Mouse (Mus musculus): ENCODE measurements at regions not wholly inside any gene's neighbourhood (a gene's known extent, or its start where the extent isn't known, plus 50 kb on each side); places are given as distances from the start of the nearest gene placed in this dataset.

DNA sequence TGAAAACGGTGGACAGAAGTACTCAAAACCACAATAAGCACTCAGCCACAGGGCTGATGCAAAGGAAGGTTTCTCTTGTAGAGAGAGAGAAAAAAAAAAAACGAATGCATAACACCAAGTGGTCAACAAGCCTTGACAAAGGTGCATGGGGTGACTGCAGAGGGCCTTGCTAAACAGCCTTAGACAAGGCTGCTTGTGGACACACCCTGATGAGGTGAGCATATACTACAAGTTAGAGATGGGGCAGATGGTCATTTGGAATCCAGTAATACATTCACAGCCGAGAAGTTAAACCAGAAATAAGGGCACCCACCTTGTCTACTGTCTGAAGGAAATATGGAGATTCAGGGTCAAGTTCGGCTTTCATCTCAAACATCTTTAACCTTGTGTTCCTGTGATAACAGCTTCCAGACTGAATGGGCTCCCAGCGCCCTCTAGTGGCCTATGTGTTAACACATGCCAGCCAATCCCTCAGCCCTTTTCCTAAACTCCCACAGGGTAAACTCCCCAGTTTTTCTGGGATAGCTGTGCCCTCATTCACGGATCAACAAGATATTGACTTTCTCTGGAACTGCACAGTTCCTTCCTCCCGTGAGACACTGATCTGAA lies 150.7 kb downstream of the Ptger3 start:
- Histone ChIP-seq H3K9ac (replicated peaks) (no peak overlapping the region), H3K9me3 (ENCODE audit: low read length) (no peaks in the 10 kb centered on the region), H3K27me3 (ENCODE audit: insufficient read depth, low read length) (no peaks in the 10 kb centered on the region), H3K4me2 (ENCODE audit: low read depth, low read length) (no peak overlapping the region), H3K36me3 (replicated peaks; ENCODE audit: insufficient read depth, low read length) (no peaks in the 10 kb centered on the region), H3K4me3 (ENCODE audit: low read depth, low read length) (no peak overlapping the region), H3K27ac (ENCODE audit: low read depth) (no peak overlapping the region), H3K4me1 (ENCODE audit: insufficient read depth) (peaks cover 4% of the 10 kb centered on the region; the same call in 1 of the 2 replicates)
- 12% methylated on average over 7 of the region's 7 CpGs for WGBS (ENCODE audit: insufficient replicate concordance)
- ATAC-seq: peak; percentile 56; the same call in 1 of the 2 replicates
- DNase-seq: peak; percentile 76
- TF ChIP-seq CTCF (IDR thresholded peaks at IDR 0.05; ENCODE audit: low read depth) (peak; percentile 92), EP300 (IDR thresholded peaks at IDR 0.05; ENCODE audit: low read depth) (no peak)

DNA sequence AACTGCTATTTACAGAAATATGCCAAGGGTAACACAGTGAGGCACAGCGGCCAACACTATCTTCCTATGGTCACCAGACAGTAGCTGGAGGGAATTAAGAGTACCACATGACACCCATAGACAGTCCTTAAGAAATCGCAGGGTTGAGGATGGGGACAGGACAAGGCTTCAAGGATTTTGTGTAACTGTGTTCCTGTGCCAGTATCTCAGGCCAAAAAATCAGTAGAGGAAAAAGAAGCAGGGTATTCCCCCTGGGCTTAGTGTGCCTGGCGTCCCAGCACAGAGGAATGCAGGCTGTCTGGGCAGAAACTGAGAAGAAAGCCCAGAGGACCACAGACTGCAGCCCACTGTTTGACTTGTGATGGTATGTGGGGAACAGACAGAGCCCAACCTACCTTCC lies 147.3 kb downstream of the Ptger3 start:
- Histone ChIP-seq H3K27me3 (ENCODE audit: insufficient read depth, low read length) (no peaks in the 10 kb centered on the region), H3K4me1 (ENCODE audit: insufficient read depth) (no peaks in the 10 kb centered on the region), H3K27ac (ENCODE audit: low read depth) (no peak overlapping the region), H3K4me3 (ENCODE audit: low read depth, low read length) (no peak overlapping the region), H3K36me3 (replicated peaks; ENCODE audit: insufficient read depth, low read length) (no peaks in the 10 kb centered on the region), H3K9ac (replicated peaks) (no peak overlapping the region), H3K4me2 (ENCODE audit: low read depth, low read length) (no peak overlapping the region), H3K9me3 (ENCODE audit: low read length) (no peaks in the 10 kb centered on the region)
- 73% methylated on average over 3 of the region's 3 CpGs for WGBS (ENCODE audit: insufficient replicate concordance)
- DNase-seq: no peak
- ATAC-seq: no peak
- TF ChIP-seq EP300 (IDR thresholded peaks at IDR 0.05; ENCODE audit: low read depth): no peak
- no peak for TF ChIP-seq CTCF (IDR thresholded peaks at IDR 0.05; ENCODE audit: low read depth)

DNA sequence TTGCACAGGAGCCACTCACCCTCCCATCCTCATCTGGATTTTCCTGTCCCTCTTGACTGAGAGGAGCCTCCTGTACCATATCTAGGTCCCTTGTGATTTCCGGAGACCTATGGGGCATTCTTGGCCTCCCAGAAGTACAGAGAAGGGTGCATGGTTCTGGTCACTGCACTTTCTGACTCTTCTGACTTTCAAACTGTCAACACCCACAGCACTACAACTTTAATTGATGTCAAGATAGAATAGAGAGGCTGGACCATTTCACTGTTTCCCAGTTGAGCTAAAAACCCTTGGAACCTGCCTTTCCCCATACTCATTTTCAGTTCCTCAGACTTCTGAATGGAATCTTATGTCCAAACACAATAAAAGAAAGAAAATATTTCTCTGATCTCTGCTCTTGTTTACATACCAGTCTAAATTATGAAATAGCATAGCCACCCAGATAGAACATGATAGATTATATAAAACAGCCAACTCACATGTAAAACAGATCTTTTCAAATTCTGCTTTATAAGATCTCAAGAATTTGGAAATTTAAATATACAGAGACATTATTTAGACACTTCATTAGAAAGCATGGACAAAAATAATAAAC lies 144.2 kb downstream of the Ptger3 start:
- Histone ChIP-seq H3K9ac (replicated peaks) (no peak overlapping the region), H3K36me3 (replicated peaks; ENCODE audit: insufficient read depth, low read length) (no peaks in the 10 kb centered on the region), H3K4me1 (ENCODE audit: insufficient read depth) (no peaks in the 10 kb centered on the region), H3K27me3 (ENCODE audit: insufficient read depth, low read length) (no peaks in the 10 kb centered on the region), H3K27ac (ENCODE audit: low read depth) (no peak overlapping the region), H3K4me3 (ENCODE audit: low read depth, low read length) (no peak overlapping the region), H3K9me3 (ENCODE audit: low read length) (no peaks in the 10 kb centered on the region), H3K4me2 (ENCODE audit: low read depth, low read length) (no peak overlapping the region)
- DNase-seq: no peak
- ATAC-seq: no peak
- TF ChIP-seq EP300 (IDR thresholded peaks at IDR 0.05; ENCODE audit: low read depth): no peak
- TF ChIP-seq CTCF (IDR thresholded peaks at IDR 0.05; ENCODE audit: low read depth): no peak
- WGBS (ENCODE audit: insufficient replicate concordance): 80% methylated on average over 1 of the region's 1 CpGs

DNA sequence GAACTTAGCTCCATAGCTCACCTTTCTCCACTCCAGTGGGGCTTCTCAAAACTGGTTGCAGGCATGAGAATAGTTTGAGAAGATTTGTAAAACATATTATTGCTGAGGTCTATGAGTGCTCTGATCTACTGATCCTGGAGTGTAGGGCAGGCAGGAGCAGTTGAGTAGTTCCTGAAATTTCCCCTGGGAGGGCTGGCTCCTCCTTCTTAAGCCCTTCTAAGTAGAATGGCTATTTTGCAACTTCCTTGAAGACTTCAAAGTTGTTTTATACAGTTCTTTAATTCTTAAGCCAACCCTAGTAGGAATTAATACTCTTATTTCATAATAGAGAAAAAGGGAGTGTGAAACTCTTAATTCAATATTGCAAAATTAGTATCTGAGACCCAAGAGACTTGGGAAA lies 133.3 kb downstream of the Ptger3 start:
- no peak overlapping the region for H3K27ac ChIP-seq (ENCODE audit: low read depth)
- H3K4me1 ChIP-seq (ENCODE audit: insufficient read depth): no peaks in the 10 kb centered on the region
- DNase-seq: no peak
- no peak overlapping the region for H3K4me2 ChIP-seq (ENCODE audit: low read depth, low read length)
- ATAC-seq: no peak
- no peak overlapping the region for H3K4me3 ChIP-seq (ENCODE audit: low read depth, low read length)
- H3K27me3 ChIP-seq (ENCODE audit: insufficient read depth, low read length): no peaks in the 10 kb centered on the region
- no peak overlapping the region for H3K9ac ChIP-seq (replicated peaks)
- no peaks in the 10 kb centered on the region for H3K36me3 ChIP-seq (replicated peaks; ENCODE audit: insufficient read depth, low read length)
- no peaks in the 10 kb centered on the region for H3K9me3 ChIP-seq (ENCODE audit: low read length)
- no peak for TF ChIP-seq CTCF (IDR thresholded peaks at IDR 0.05; ENCODE audit: low read depth)
- TF ChIP-seq EP300 (IDR thresholded peaks at IDR 0.05; ENCODE audit: low read depth): no peak

DNA sequence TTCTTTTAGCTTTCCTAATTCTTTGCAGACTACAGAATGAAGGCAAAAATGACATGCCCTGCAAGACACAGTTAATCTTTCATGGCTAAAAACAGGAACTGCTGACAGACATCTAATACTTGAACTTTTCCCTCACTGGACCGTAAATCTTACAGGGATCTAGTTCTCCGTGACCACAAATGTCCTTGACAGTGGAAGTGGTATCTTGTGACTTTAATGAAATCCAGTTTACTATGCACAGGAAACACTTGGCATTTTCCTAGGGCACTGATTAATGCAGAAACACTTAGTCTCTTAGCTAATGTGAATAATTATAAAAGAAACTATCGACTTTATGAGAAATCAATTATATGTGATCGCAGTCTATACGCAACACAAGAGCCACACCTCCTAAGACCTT lies 131.8 kb downstream of the Ptger3 start:
- Histone ChIP-seq H3K9ac (replicated peaks) (no peak overlapping the region), H3K36me3 (replicated peaks; ENCODE audit: insufficient read depth, low read length) (no peaks in the 10 kb centered on the region), H3K9me3 (ENCODE audit: low read length) (no peaks in the 10 kb centered on the region), H3K27me3 (ENCODE audit: insufficient read depth, low read length) (no peaks in the 10 kb centered on the region), H3K4me1 (ENCODE audit: insufficient read depth) (no peaks in the 10 kb centered on the region), H3K27ac (ENCODE audit: low read depth) (no peak overlapping the region), H3K4me3 (ENCODE audit: low read depth, low read length) (no peak overlapping the region), H3K4me2 (ENCODE audit: low read depth, low read length) (no peak overlapping the region)
- 53% methylated on average over 5 of the region's 5 CpGs for WGBS (ENCODE audit: insufficient replicate concordance)
- DNase-seq (no peak), ATAC-seq (no peak)
- no peak for TF ChIP-seq EP300 (IDR thresholded peaks at IDR 0.05; ENCODE audit: low read depth)
- TF ChIP-seq CTCF (IDR thresholded peaks at IDR 0.05; ENCODE audit: low read depth): no peak

DNA sequence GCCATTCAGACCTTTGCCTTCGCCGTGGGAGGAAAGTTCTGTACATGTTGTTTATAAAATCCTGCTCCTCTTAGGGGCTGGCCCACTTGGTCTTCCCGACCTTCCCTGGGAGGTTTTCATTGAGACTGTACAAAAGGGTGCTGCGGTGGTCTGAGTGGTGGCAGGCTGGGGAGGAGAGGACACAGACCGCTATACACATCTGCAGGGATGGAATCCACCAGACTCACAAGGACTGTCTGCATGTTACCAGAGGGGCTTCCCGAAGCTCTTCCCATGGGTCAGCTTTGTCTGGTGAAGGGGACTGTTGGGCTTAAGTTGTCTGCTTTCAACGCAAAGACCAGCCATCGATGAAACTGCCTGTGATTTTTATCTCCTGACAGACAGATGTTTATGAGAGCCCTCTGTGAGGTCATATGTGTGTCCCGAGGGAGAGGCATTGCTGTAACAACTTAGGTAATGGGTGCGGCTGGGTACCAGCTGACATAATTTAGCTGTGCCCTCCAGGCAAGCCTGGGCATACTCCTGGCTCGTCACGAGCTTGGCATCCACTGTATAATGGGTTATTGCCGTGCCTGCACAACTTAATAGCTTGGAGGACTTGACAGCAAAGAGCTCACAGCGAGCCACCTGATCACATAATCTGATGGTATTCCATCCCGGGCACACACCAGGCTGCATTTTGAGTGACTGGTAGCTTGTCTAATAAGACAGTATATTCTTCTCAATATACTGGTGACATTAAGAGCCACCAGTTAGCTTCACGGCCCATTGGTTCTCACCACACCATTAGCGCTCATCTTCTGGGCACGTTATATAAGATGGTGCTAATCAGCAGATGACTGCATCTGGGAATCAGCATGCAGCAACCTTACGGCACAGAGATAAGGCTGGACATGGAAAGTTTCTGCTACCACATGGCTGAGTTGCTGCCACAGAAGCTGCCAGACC lies 128.7 kb downstream of the Ptger3 start:
- no peaks in the 10 kb centered on the region for H3K36me3 ChIP-seq (replicated peaks; ENCODE audit: insufficient read depth, low read length)
- no peak overlapping the region for H3K27ac ChIP-seq (ENCODE audit: low read depth)
- DNase-seq (no peak), ATAC-seq (no peak)
- H3K9ac ChIP-seq (replicated peaks): no peak overlapping the region
- no peak overlapping the region for H3K4me2 ChIP-seq (ENCODE audit: low read depth, low read length)
- TF ChIP-seq EP300 (IDR thresholded peaks at IDR 0.05; ENCODE audit: low read depth) (no peak), CTCF (IDR thresholded peaks at IDR 0.05; ENCODE audit: low read depth) (no peak)
- no peaks in the 10 kb centered on the region for H3K27me3 ChIP-seq (ENCODE audit: insufficient read depth, low read length)
- no peaks in the 10 kb centered on the region for H3K9me3 ChIP-seq (ENCODE audit: low read length)
- no peak overlapping the region for H3K4me3 ChIP-seq (ENCODE audit: low read depth, low read length)
- 75% methylated on average over 19 of the region's 19 CpGs for WGBS (ENCODE audit: insufficient replicate concordance)
- no peaks in the 10 kb centered on the region for H3K4me1 ChIP-seq (ENCODE audit: insufficient read depth)

Data from liver, postnatal 0 days (tissue).